Mouse (Mus musculus): Measurements from ENCODE around the gene Pptc7. TPM values are rescaled to one million over a fixed set of nuclear protein-coding genes. Genes with fewer than 3 reads are reported as not detected.

Gene Pptc7
- polyA plus RNA-seq, 1 experiment from 2014 or later = 8.3 TPM

GRCm38 (mm10) chr5:122258027-122258741 lies 26.0 kb upstream of the Pptc7 start:
- Histone ChIP-seq H3K36me3 (replicated peaks; ENCODE audit: control insufficient read depth, insufficient read depth, low read depth, low read length) (no peaks in the 10 kb centered on the region), H3K27me3 (ENCODE audit: control insufficient read depth, insufficient read depth, low read length) (no peaks in the 10 kb centered on the region), H3K9me3 (replicated peaks; ENCODE audit: control insufficient read depth, low read length) (no peaks in the 10 kb centered on the region), H3K9ac (replicated peaks; ENCODE audit: low read length) (no peak overlapping the region), H3K4me1 (ENCODE audit: control insufficient read depth, insufficient read depth, low read length) (no peaks in the 10 kb centered on the region), H3K4me2 (ENCODE audit: low read depth, low read length) (no peak overlapping the region), H3K27ac (replicated peaks; ENCODE audit: low read depth, low read length) (no peak overlapping the region), H3K4me3 (ENCODE audit: low read depth, low read length) (no peak overlapping the region)
- ATAC-seq (replicated peaks; ENCODE audit: insufficient number of reproducible peaks, low FRiP score, low TSS enrichment, low read depth) (no peak), DNase-seq (ENCODE audit: low spot score) (no peak)
- WGBS = 78% methylated on average over 6 of the region's 6 CpGs

GRCm38 (mm10) chr5:122262104-122262503 lies 22.1 kb upstream of the Pptc7 start:
- DNase-seq (ENCODE audit: low spot score) = no peak
- no peaks in the 10 kb centered on the region for H3K27me3 ChIP-seq (ENCODE audit: control insufficient read depth, insufficient read depth, low read length)
- no peak overlapping the region for H3K27ac ChIP-seq (replicated peaks; ENCODE audit: low read depth, low read length)
- H3K4me3 ChIP-seq (ENCODE audit: low read depth, low read length) = no peak overlapping the region
- ATAC-seq (replicated peaks; ENCODE audit: insufficient number of reproducible peaks, low FRiP score, low TSS enrichment, low read depth) = no peak
- no peaks in the 10 kb centered on the region for H3K36me3 ChIP-seq (replicated peaks; ENCODE audit: control insufficient read depth, insufficient read depth, low read depth, low read length)
- H3K4me1 ChIP-seq (ENCODE audit: control insufficient read depth, insufficient read depth, low read length) = no peaks in the 10 kb centered on the region
- H3K9ac ChIP-seq (replicated peaks; ENCODE audit: low read length) = no peak overlapping the region
- 64% methylated on average over 7 of the region's 7 CpGs for WGBS
- H3K4me2 ChIP-seq (ENCODE audit: low read depth, low read length) = no peak overlapping the region
- no peaks in the 10 kb centered on the region for H3K9me3 ChIP-seq (replicated peaks; ENCODE audit: control insufficient read depth, low read length)

GRCm38 (mm10) chr5:122263933-122264905 lies 19.9 kb upstream of the Pptc7 start, which contains the start of gene Tctn1:
Tctn1 (minus strand) TSS chr5:122264460.
- H3K27me3 ChIP-seq (ENCODE audit: control insufficient read depth, insufficient read depth, low read length) = no peaks in the 10 kb centered on the region
- peak; percentile 97 for DNase-seq (ENCODE audit: low spot score)
- H3K9me3 ChIP-seq (replicated peaks; ENCODE audit: control insufficient read depth, low read length) = no peaks in the 10 kb centered on the region
- no peak within 1 kb of the TSS for H3K27ac ChIP-seq (replicated peaks; ENCODE audit: low read depth, low read length)
- H3K4me1 ChIP-seq (ENCODE audit: control insufficient read depth, insufficient read depth, low read length) = no peaks in the 10 kb centered on the region
- peak within 1 kb of the TSS; percentile 75 for H3K4me3 ChIP-seq (ENCODE audit: low read depth, low read length)
- peak; percentile 97 for ATAC-seq (replicated peaks; ENCODE audit: insufficient number of reproducible peaks, low FRiP score, low TSS enrichment, low read depth)
- 2% methylated on average over 48 of the region's 49 CpGs for WGBS
- H3K36me3 ChIP-seq (replicated peaks; ENCODE audit: control insufficient read depth, insufficient read depth, low read depth, low read length) = no peaks in the 10 kb centered on the region
- H3K9ac ChIP-seq (replicated peaks; ENCODE audit: low read length) = peak within 1 kb of the TSS; percentile 71
- peak within 1 kb of the TSS; percentile 68 for H3K4me2 ChIP-seq (ENCODE audit: low read depth, low read length)

GRCm38 (mm10) chr5:122265187-122265586 lies 19.0 kb upstream of the Pptc7 start:
- WGBS = 70% methylated on average over 3 of the region's 3 CpGs
- no peaks in the 10 kb centered on the region for H3K27me3 ChIP-seq (ENCODE audit: control insufficient read depth, insufficient read depth, low read length)
- no peaks in the 10 kb centered on the region for H3K36me3 ChIP-seq (replicated peaks; ENCODE audit: control insufficient read depth, insufficient read depth, low read depth, low read length)
- H3K4me3 ChIP-seq (ENCODE audit: low read depth, low read length) = no peak overlapping the region
- H3K9ac ChIP-seq (replicated peaks; ENCODE audit: low read length) = no peak overlapping the region
- H3K4me2 ChIP-seq (ENCODE audit: low read depth, low read length) = no peak overlapping the region
- ATAC-seq (replicated peaks; ENCODE audit: insufficient number of reproducible peaks, low FRiP score, low TSS enrichment, low read depth) (no peak), DNase-seq (ENCODE audit: low spot score) (no peak)
- no peak overlapping the region for H3K27ac ChIP-seq (replicated peaks; ENCODE audit: low read depth, low read length)
- no peaks in the 10 kb centered on the region for H3K4me1 ChIP-seq (ENCODE audit: control insufficient read depth, insufficient read depth, low read length)
- no peaks in the 10 kb centered on the region for H3K9me3 ChIP-seq (replicated peaks; ENCODE audit: control insufficient read depth, low read length)

GRCm38 (mm10) chr5:122265942-122266341 lies 18.2 kb upstream of the Pptc7 start:
- ATAC-seq (replicated peaks; ENCODE audit: insufficient number of reproducible peaks, low FRiP score, low TSS enrichment, low read depth) (no peak), DNase-seq (ENCODE audit: low spot score) (no peak)
- H3K27me3 ChIP-seq (ENCODE audit: control insufficient read depth, insufficient read depth, low read length) = no peaks in the 10 kb centered on the region
- H3K4me3 ChIP-seq (ENCODE audit: low read depth, low read length) = no peak overlapping the region
- H3K9ac ChIP-seq (replicated peaks; ENCODE audit: low read length) = no peak overlapping the region
- H3K4me2 ChIP-seq (ENCODE audit: low read depth, low read length) = no peak overlapping the region
- no peak overlapping the region for H3K27ac ChIP-seq (replicated peaks; ENCODE audit: low read depth, low read length)
- H3K36me3 ChIP-seq (replicated peaks; ENCODE audit: control insufficient read depth, insufficient read depth, low read depth, low read length) = no peaks in the 10 kb centered on the region
- no peaks in the 10 kb centered on the region for H3K9me3 ChIP-seq (replicated peaks; ENCODE audit: control insufficient read depth, low read length)
- H3K4me1 ChIP-seq (ENCODE audit: control insufficient read depth, insufficient read depth, low read length) = no peaks in the 10 kb centered on the region
- 87% methylated on average over 2 of the region's 2 CpGs for WGBS

- no peak overlapping the region for H3K4me2 ChIP-seq (ENCODE audit: low read depth, low read length)
- no peak overlapping the region for H3K9ac ChIP-seq (replicated peaks; ENCODE audit: low read length)
- no peaks in the 10 kb centered on the region for H3K27me3 ChIP-seq (ENCODE audit: control insufficient read depth, insufficient read depth, low read length)
- 75% methylated on average over 7 of the region's 7 CpGs for WGBS
- ATAC-seq (replicated peaks; ENCODE audit: insufficient number of reproducible peaks, low FRiP score, low TSS enrichment, low read depth) = no peak
- H3K36me3 ChIP-seq (replicated peaks; ENCODE audit: control insufficient read depth, insufficient read depth, low read depth, low read length) = no peaks in the 10 kb centered on the region
- H3K9me3 ChIP-seq (replicated peaks; ENCODE audit: control insufficient read depth, low read length) = no peaks in the 10 kb centered on the region
- H3K27ac ChIP-seq (replicated peaks; ENCODE audit: low read depth, low read length) = no peak overlapping the region
- no peaks in the 10 kb centered on the region for H3K4me1 ChIP-seq (ENCODE audit: control insufficient read depth, insufficient read depth, low read length)
- DNase-seq (ENCODE audit: low spot score) = no peak
- H3K4me3 ChIP-seq (ENCODE audit: low read depth, low read length) = no peak overlapping the region
Observed at GRCm38 (mm10) chr5:122267136-122267535, 17.0 kb upstream of the Pptc7 start.

GRCm38 (mm10) chr5:122267899-122268298 lies 16.3 kb upstream of the Pptc7 start:
- 28% methylated on average over 5 of the region's 5 CpGs for WGBS
- H3K36me3 ChIP-seq (replicated peaks; ENCODE audit: control insufficient read depth, insufficient read depth, low read depth, low read length) = no peaks in the 10 kb centered on the region
- H3K27me3 ChIP-seq (ENCODE audit: control insufficient read depth, insufficient read depth, low read length) = no peaks in the 10 kb centered on the region
- H3K9ac ChIP-seq (replicated peaks; ENCODE audit: low read length) = no peak overlapping the region
- H3K9me3 ChIP-seq (replicated peaks; ENCODE audit: control insufficient read depth, low read length) = no peaks in the 10 kb centered on the region
- no peak overlapping the region for H3K27ac ChIP-seq (replicated peaks; ENCODE audit: low read depth, low read length)
- no peak overlapping the region for H3K4me2 ChIP-seq (ENCODE audit: low read depth, low read length)
- peak; percentile 70 for DNase-seq (ENCODE audit: low spot score)
- no peak overlapping the region for H3K4me3 ChIP-seq (ENCODE audit: low read depth, low read length)
- no peaks in the 10 kb centered on the region for H3K4me1 ChIP-seq (ENCODE audit: control insufficient read depth, insufficient read depth, low read length)
- ATAC-seq (replicated peaks; ENCODE audit: insufficient number of reproducible peaks, low FRiP score, low TSS enrichment, low read depth) = no peak

Data from embryonic facial prominence, embryonic 11.5 days (tissue).